Mouse (Mus musculus) E14TG2a.4 (cell line): ENCODE data around the gene Abcd4.

Experiments
- CTCF ChIP-seq: conservative IDR thresholded peaks from 2 replicates; pipeline ENCODE4 v1.5.1; 2014; ENCODE audit warnings: low read length
- NANOG ChIP-seq: IDR thresholded peaks from 2 replicates; pipeline ENCODE4 v1.6.1; 2014; ENCODE audit warnings: borderline replicate concordance, low read length, mixed read lengths
- POU5F1 ChIP-seq: IDR thresholded peaks from 2 replicates; pipeline ENCODE4 v1.6.1; 2014; ENCODE audit warnings: low read length, borderline replicate concordance

- no peak for TF ChIP-seq CTCF
- TF ChIP-seq NANOG: no peak
- no peak for TF ChIP-seq POU5F1
Observed at GRCm38 (mm10) chr12:84611718-84612117, 5.5 kb downstream of the Abcd4 start.
